Mouse (Mus musculus) left cerebral cortex, adult 18-20 months (tissue): ENCODE results near the gene Gm21776. TPM values are rescaled to one million over a fixed set of nuclear protein-coding genes. Genes with fewer than 3 reads are reported as not detected.
"Not testable (repeated sequence)": the region's sequence is repeated elsewhere in the genome, so short reads cannot be mapped to it uniquely, and the experiment has no call there.

Experiments
- DNase-seq, 2 experiments: peaks; one replicate each; pipeline ENCODE4 v3.0.0; 2021 to 2022; ENCODE audit warnings: low spot score in 2 of 2, mixed read lengths in 1 of 2
- long read RNA-seq, 2 experiments: library from polyadenylated mRNA; stranded (forward); transcript quantifications; one replicate each; pipeline ENCODE4 v2.0.0; 2021
- total RNA-seq, 2 experiments: library from RNA; stranded (reverse); gene quantifications; 2 replicates each; pipeline ENCODE4 v1.2.3; 2021

The Gm21776 gene
- total RNA-seq = not detected
- long read RNA-seq, experiment 1 = 0 reads
- long read RNA-seq, experiment 2 = 0 reads

GRCm38 (mm10) chrY:76378362-76378761, at the start of gene Gm21776:
Gene Gm21776 (plus strand): TSS chrY:76378662.
- not testable (repeated sequence) for DNase-seq
